Mouse (Mus musculus) heart, adult 2 months (tissue): ENCODE measurements around the gene Sgip1. TPM values are rescaled to one million over a fixed set of nuclear protein-coding genes. Genes with fewer than 3 reads are reported as not detected.

Experiments
- DNase-seq, 2 experiments: peaks; one replicate each; pipeline ENCODE4 v3.0.0; 2021
- H3K27ac ChIP-seq: fragments of 200-600 bp; 2 replicates; pipeline ENCODE4 v1.8.1; 2022
- H3K27me3 ChIP-seq: fragments of 200-500 bp; 2 replicates; pipeline ENCODE4 v1.6.1; 2012; ENCODE audit warnings: mild to moderate bottlenecking, low read length, inconsistent platforms, mixed read lengths; ENCODE audit not compliant: control insufficient read depth, insufficient read depth
- H3K36me3 ChIP-seq: fragments of 200-500 bp; 2 replicates; pipeline ENCODE4 v1.6.1; 2012; ENCODE audit warnings: low read length, inconsistent platforms; ENCODE audit not compliant: control insufficient read depth, insufficient read depth
- H3K4me1 ChIP-seq: fragments of 200-500 bp; 2 replicates; pipeline ENCODE4 v1.6.1; 2011; ENCODE audit warnings: low read length; ENCODE audit not compliant: control insufficient read depth, insufficient read depth
- H3K4me3 ChIP-seq: fragments of 200-600 bp; 2 replicates; pipeline ENCODE4 v1.8.1; 2022
- H3K79me2 ChIP-seq: fragments of 200-500 bp; replicated peaks from 2 replicates; pipeline ENCODE4 v1.6.1; 2012; ENCODE audit warnings: mild to moderate bottlenecking, inconsistent platforms, low read length, moderate library complexity, mixed read lengths; ENCODE audit not compliant: control insufficient read depth, insufficient read depth
- H3K9ac ChIP-seq: fragments of 200-500 bp; 2 replicates; pipeline ENCODE4 v1.6.1; 2012; ENCODE audit warnings: low read depth, mild to moderate bottlenecking, control low read depth, inconsistent platforms, low read length, mixed read lengths
- CTCF ChIP-seq: fragments of 200-600 bp; IDR thresholded peaks from 2 replicates; pipeline ENCODE4 v1.8.1; 2022; ENCODE audit warnings: antibody characterized with exemption, mild to moderate bottlenecking, moderate library complexity
- EP300 ChIP-seq: fragments of 200-500 bp; IDR thresholded peaks from 2 replicates; pipeline ENCODE4 v1.6.1; 2011; ENCODE audit warnings: low read depth, low read length, control low read depth; ENCODE audit not compliant: insufficient read depth
- POLR2A ChIP-seq: fragments of 200-500 bp; IDR thresholded peaks from 2 replicates; pipeline ENCODE4 v1.6.1; 2011; ENCODE audit warnings: mild to moderate bottlenecking, low read depth, low read length, control low read depth; ENCODE audit not compliant: insufficient read depth
- WGBS: fragments of 180-500 bp; shearing (Covaris S2); methylation state at CpG from one replicate; pipeline ENCODE4 v1.1.7; 2018; 5-methylcytosine and 5-hydroxymethylcytosine counted together
- intact Hi-C: fragments of 180-260 bp; cut with DNase I; formaldehyde crosslinking; loops from one replicate; pipeline ENCODE4 v1.15.1; 2025
- polyA plus RNA-seq: library from polyadenylated mRNA; depleted of rRNA; stranded (reverse); fragments of >200 nt; gene quantifications from 2 replicates; pipeline ENCODE4 v1.2.3, GENCODE M21; 2012
- total RNA-seq, 2 experiments: library from RNA; stranded (reverse); gene quantifications; 2 replicates each; pipeline ENCODE4 v1.2.3; 2021

Sgip1 gene
- total and polyA plus RNA-seq, 3 experiments = 0.57 to 2.0 (median 1.7) TPM

- H3K79me2 ChIP-seq = no peaks in the 10 kb centered on the region
- no peak overlapping the region for H3K9ac ChIP-seq
- no peaks in the 10 kb centered on the region for H3K4me1 ChIP-seq
- TF ChIP-seq CTCF (no peak), EP300 (no peak), POLR2A (no peak)
- no peak overlapping the region for H3K27ac ChIP-seq
- intact Hi-C loops = loop anchor here (2.0 kb wide), 1 partner anchor 361 kb away; no protein-coding TSS in a partner anchor
- no peak for DNase-seq
- no peaks in the 10 kb centered on the region for H3K36me3 ChIP-seq
- no peaks in the 10 kb centered on the region for H3K27me3 ChIP-seq
- H3K4me3 ChIP-seq = no peak overlapping the region
- WGBS = 63% methylated on average over 7 of the region's 7 CpGs
Measured at GRCm38 (mm10) chr4:102986173-102986572, 245.1 kb downstream of the Sgip1 start.

GRCm38 (mm10) chr4:102986917-102987316 lies 245.8 kb downstream of the Sgip1 start:
- Histone ChIP-seq H3K4me3 (no peak overlapping the region), H3K79me2 (no peaks in the 10 kb centered on the region), H3K4me1 (no peaks in the 10 kb centered on the region), H3K9ac (no peak overlapping the region), H3K27me3 (no peaks in the 10 kb centered on the region), H3K36me3 (no peaks in the 10 kb centered on the region), H3K27ac (no peak overlapping the region)
- DNase-seq = peak in 1 of 2 experiments; percentile 18
- intact Hi-C loops = loop anchor here (1.0 to 2.0 kb wide), 2 partner anchors 159 to 360 kb away; no protein-coding TSS in a partner anchor
- WGBS = 3% methylated on average over 2 of the region's 2 CpGs
- TF ChIP-seq CTCF (peak; percentile 91), POLR2A (no peak), EP300 (no peak)

- Histone ChIP-seq H3K79me2 (no peaks in the 10 kb centered on the region), H3K27ac (no peak overlapping the region), H3K4me3 (no peak overlapping the region), H3K9ac (no peak overlapping the region), H3K27me3 (no peaks in the 10 kb centered on the region), H3K36me3 (no peaks in the 10 kb centered on the region), H3K4me1 (no peaks in the 10 kb centered on the region)
- no peak for DNase-seq
- TF ChIP-seq POLR2A (no peak), EP300 (no peak), CTCF (no peak)
- 72% methylated on average over 4 of the region's 4 CpGs for WGBS
- intact Hi-C loops = loop anchor here (1.0 to 2.0 kb wide), 2 partner anchors 159 to 359 kb away; no protein-coding TSS in a partner anchor
Measured at GRCm38 (mm10) chr4:102987325-102987724, 246.2 kb downstream of the Sgip1 start.

- TF ChIP-seq CTCF = no peak
- no peak for TF ChIP-seq POLR2A
- Histone ChIP-seq H3K4me3 (no peak overlapping the region), H3K27me3 (no peaks in the 10 kb centered on the region), H3K9ac (no peak overlapping the region), H3K4me1 (no peaks in the 10 kb centered on the region), H3K27ac (no peak overlapping the region), H3K36me3 (no peaks in the 10 kb centered on the region), H3K79me2 (no peaks in the 10 kb centered on the region)
- intact Hi-C loops = loop anchor here (1.0 to 2.0 kb wide), 2 partner anchors 159 to 359 kb away; no protein-coding TSS in a partner anchor
- no peak for DNase-seq
- 69% methylated on average over 2 of the region's 2 CpGs for WGBS
Measured at GRCm38 (mm10) chr4:102987756-102988155, 246.7 kb downstream of the Sgip1 start.

- TF ChIP-seq POLR2A (no peak), CTCF (no peak), EP300 (no peak)
- intact Hi-C loops = no loop called here
- Histone ChIP-seq H3K27me3 (no peaks in the 10 kb centered on the region), H3K4me3 (no peak overlapping the region), H3K36me3 (no peaks in the 10 kb centered on the region), H3K79me2 (no peaks in the 10 kb centered on the region), H3K27ac (no peak overlapping the region), H3K9ac (no peak overlapping the region), H3K4me1 (no peaks in the 10 kb centered on the region)
- WGBS = 69% methylated on average over 6 of the region's 6 CpGs
- no peak for DNase-seq
Measured at GRCm38 (mm10) chr4:102988526-102988925, 247.4 kb downstream of the Sgip1 start.

- H3K27ac ChIP-seq = no peak overlapping the region
- DNase-seq = no peak
- intact Hi-C loops = no loop called here
- H3K36me3 ChIP-seq = no peaks in the 10 kb centered on the region
- H3K4me3 ChIP-seq = no peak overlapping the region
- 71% methylated on average over 5 of the region's 5 CpGs for WGBS
- H3K79me2 ChIP-seq = no peaks in the 10 kb centered on the region
- no peak for TF ChIP-seq POLR2A
- TF ChIP-seq CTCF = no peak
- no peak for TF ChIP-seq EP300
- no peaks in the 10 kb centered on the region for H3K4me1 ChIP-seq
- no peak overlapping the region for H3K9ac ChIP-seq
- H3K27me3 ChIP-seq = no peaks in the 10 kb centered on the region
Measured at GRCm38 (mm10) chr4:102989391-102989790, 248.3 kb downstream of the Sgip1 start.
